Mouse (Mus musculus): ENCODE data around the gene Hydin. TPM values are rescaled to one million over a fixed set of nuclear protein-coding genes. Genes with fewer than 3 reads are reported as not detected.
A peak's percentile ranks its signal among the peaks of the same experiment; 100 is the strongest.

Hydin gene
- total RNA-seq, 2 experiments from 2014 or later, result 0.46 to 0.64 TPM

GRCm38 (mm10) chr8:110629245-110630063 lies 362.7 kb downstream of the Hydin start:
- intact Hi-C loops (cut with DNase I), result no loop called here
- DNase-seq, result peak; percentile 64

GRCm38 (mm10) chr8:110630079-110630478 lies 363.3 kb downstream of the Hydin start:
- no peak for DNase-seq
- intact Hi-C loops (cut with DNase I), result no loop called here

- DNase-seq, result peak; percentile 58
- intact Hi-C loops (cut with DNase I), result no loop called here
These were observed 363.8 kb downstream of the Hydin start for GRCm38 (mm10) chr8:110630571-110631071.

GRCm38 (mm10) chr8:110631201-110631600 lies 364.4 kb downstream of the Hydin start:
- intact Hi-C loops (cut with DNase I), result no loop called here
- no peak for DNase-seq

- no peak for DNase-seq
- intact Hi-C loops (cut with DNase I), result no loop called here
These were observed 367.0 kb downstream of the Hydin start for GRCm38 (mm10) chr8:110633814-110634213.

GRCm38 (mm10) chr8:110636182-110636581 lies 369.4 kb downstream of the Hydin start:
- intact Hi-C loops (cut with DNase I), result no loop called here

GRCm38 (mm10) chr8:110642331-110642730 lies 375.6 kb downstream of the Hydin start:
- no peak for DNase-seq
- intact Hi-C loops (cut with DNase I), result loop anchor here (10.0 kb wide), 1 partner anchor 172 kb away; no protein-coding TSS in a partner anchor

More at GRCm38 (mm10) chr8:110636182-110636581, 369.4 kb downstream of the Hydin start:
- DNase-seq, result no peak

GRCm38 (mm10) chr8:110643177-110643576 lies 376.4 kb downstream of the Hydin start:
- no peak for DNase-seq
- intact Hi-C loops (cut with DNase I), result loop anchor here (10.0 kb wide), 1 partner anchor 172 kb away; no protein-coding TSS in a partner anchor

- intact Hi-C loops (cut with DNase I), result loop anchor here (10.0 kb wide), 1 partner anchor 170 kb away; no protein-coding TSS in a partner anchor
- no peak for DNase-seq
These were observed 377.6 kb downstream of the Hydin start for GRCm38 (mm10) chr8:110644422-110644821.

GRCm38 (mm10) chr8:110644901-110645300 lies 378.1 kb downstream of the Hydin start:
- no peak for DNase-seq
- intact Hi-C loops (cut with DNase I), result loop anchor here (10.0 kb wide), 1 partner anchor 170 kb away; no protein-coding TSS in a partner anchor

GRCm38 (mm10) chr8:110645340-110645739 lies 378.6 kb downstream of the Hydin start:
- no peak for DNase-seq
- intact Hi-C loops (cut with DNase I), result loop anchor here (10.0 kb wide), 1 partner anchor 169 kb away; no protein-coding TSS in a partner anchor

GRCm38 (mm10) chr8:110646064-110646463 lies 379.3 kb downstream of the Hydin start:
- intact Hi-C loops (cut with DNase I), result loop anchor here (2.0 to 10.0 kb wide), 2 partner anchors 81 to 169 kb away; no protein-coding TSS in a partner anchor

GRCm38 (mm10) chr8:110648577-110648976 lies 381.8 kb downstream of the Hydin start:
- intact Hi-C loops (cut with DNase I), result loop anchor here (10.0 kb wide), 1 partner anchor 166 kb away; no protein-coding TSS in a partner anchor
- DNase-seq, result no peak

More at GRCm38 (mm10) chr8:110646064-110646463, 379.3 kb downstream of the Hydin start:
- DNase-seq, result peak; percentile 85

- intact Hi-C loops (cut with DNase I), result loop anchor here (10.0 kb wide), 1 partner anchor 166 kb away; no protein-coding TSS in a partner anchor
- DNase-seq, result no peak
These were observed 382.5 kb downstream of the Hydin start for GRCm38 (mm10) chr8:110649286-110649685.

- DNase-seq, result no peak
- intact Hi-C loops (cut with DNase I), result no loop called here
These were observed 384.1 kb downstream of the Hydin start for GRCm38 (mm10) chr8:110650838-110651237.

- intact Hi-C loops (cut with DNase I), result no loop called here
- no peak for DNase-seq
These were observed 385.1 kb downstream of the Hydin start for GRCm38 (mm10) chr8:110651847-110652246.

GRCm38 (mm10) chr8:110654075-110655060 lies 387.6 kb downstream of the Hydin start:
- DNase-seq, result peak; percentile 24
- intact Hi-C loops (cut with DNase I), result no loop called here

- DNase-seq, result peak; percentile 31
- intact Hi-C loops (cut with DNase I), result no loop called here
These were observed 389.1 kb downstream of the Hydin start for GRCm38 (mm10) chr8:110655827-110656226.

GRCm38 (mm10) chr8:110657661-110658060 lies 390.9 kb downstream of the Hydin start:
- no peak for DNase-seq
- intact Hi-C loops (cut with DNase I), result no loop called here
